Mouse (Mus musculus): ENCODE measurements around the gene Dnah17. TPM values are rescaled to one million over a fixed set of nuclear protein-coding genes. Genes with fewer than 3 reads are reported as not detected.

The Dnah17 gene
- polyA plus RNA-seq, 1 experiment, result 0.27 TPM

DNA sequence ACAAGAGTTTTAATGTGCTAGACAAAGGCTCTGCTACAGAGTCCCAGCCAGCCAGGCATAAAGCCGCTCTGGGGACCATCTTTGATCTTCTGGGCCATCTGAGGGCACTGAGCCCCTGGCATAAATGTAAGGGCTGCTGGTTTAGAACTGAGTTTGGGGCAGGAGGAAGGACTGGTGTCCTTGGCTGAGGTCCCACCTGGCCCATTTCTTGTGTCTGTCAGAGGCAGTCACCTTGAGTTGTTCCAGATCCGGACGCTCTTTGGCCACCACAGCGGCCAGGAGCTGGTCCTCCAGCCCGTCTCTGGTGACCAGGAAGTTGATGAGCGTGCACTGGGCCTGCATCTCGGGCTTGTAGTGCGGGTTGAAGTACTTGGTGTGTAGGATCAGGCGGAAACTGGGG lies 87.6 kb downstream of the Dnah17 start:
- WGBS, result 86% methylated on average over 9 of the region's 9 CpGs
- no peak for DNase-seq (ENCODE audit: low read depth, low spot score)

- DNase-seq (ENCODE audit: low read depth, low spot score), result no peak
- WGBS, result 22% methylated on average over 9 of the region's 9 CpGs
These were observed 95.4 kb downstream of the Dnah17 start for GRCm38 (mm10) chr11:118035068-118035467.

GRCm38 (mm10) chr11:118034395-118034794 lies 96.0 kb downstream of the Dnah17 start:
- WGBS, result 24% methylated on average over 13 of the region's 13 CpGs

DNA sequence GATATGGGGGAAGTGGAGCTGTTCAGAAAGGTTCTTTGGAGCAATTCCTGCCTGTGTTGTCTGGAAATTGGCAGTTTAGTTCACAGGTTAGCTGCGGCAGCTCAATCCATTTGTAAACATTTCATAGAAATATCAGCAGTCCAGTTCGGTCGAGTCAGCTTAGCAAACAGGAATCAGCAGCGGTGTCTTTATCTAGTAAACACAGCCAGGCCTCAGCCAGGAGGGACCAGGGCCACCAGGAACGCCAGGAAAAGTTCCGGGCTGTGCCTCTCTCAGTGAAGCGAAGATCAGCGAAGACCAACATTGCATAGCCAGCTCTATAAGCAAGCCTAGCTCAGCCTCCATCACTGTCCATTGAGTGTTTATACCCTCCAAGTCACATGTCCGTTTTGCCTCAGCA lies 99.3 kb downstream of the Dnah17 start:
- WGBS, result 81% methylated on average over 9 of the region's 9 CpGs
- DNase-seq (ENCODE audit: low read depth, low spot score), result no peak

More at GRCm38 (mm10) chr11:118034395-118034794, 96.0 kb downstream of the Dnah17 start:
- no peak for DNase-seq (ENCODE audit: low read depth, low spot score)

GRCm38 (mm10) chr11:118029170-118029569 lies 101.3 kb downstream of the Dnah17 start:
- DNase-seq (ENCODE audit: low read depth, low spot score), result no peak
- 95% methylated on average over 6 of the region's 6 CpGs for WGBS

DNA sequence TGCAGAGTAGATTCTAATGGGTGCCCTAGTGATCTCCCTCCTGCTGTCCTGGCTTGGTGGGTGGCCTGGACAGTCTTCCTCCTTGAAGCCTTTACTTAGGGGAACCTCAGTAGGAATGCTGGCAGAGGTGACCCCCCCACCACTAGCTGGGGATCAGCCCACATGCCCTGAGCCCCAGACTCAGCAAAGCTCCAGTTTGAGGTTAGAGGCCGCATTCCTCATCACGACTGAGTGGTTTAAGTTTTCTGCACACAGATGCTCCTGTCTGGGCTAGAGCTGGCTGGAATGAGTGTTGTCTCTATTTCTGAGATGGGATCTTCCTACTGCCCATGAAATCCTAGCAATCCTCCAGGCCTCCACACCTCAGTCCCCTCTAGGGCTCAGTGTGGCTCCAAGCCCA lies 106.3 kb downstream of the Dnah17 start:
- WGBS, result 83% methylated on average over 2 of the region's 2 CpGs
- no peak for DNase-seq (ENCODE audit: low read depth, low spot score)

GRCm38 (mm10) chr11:118023475-118023874 lies 107.0 kb downstream of the Dnah17 start:
- no peak for DNase-seq (ENCODE audit: low read depth, low spot score)

GRCm38 (mm10) chr11:118021806-118022205 lies 108.6 kb downstream of the Dnah17 start:
- no peak for DNase-seq (ENCODE audit: low read depth, low spot score)
- WGBS, result 70% methylated on average over 1 of the region's 1 CpGs

More at GRCm38 (mm10) chr11:118023475-118023874, 107.0 kb downstream of the Dnah17 start:
- WGBS, result 89% methylated on average over 7 of the region's 7 CpGs

DNA sequence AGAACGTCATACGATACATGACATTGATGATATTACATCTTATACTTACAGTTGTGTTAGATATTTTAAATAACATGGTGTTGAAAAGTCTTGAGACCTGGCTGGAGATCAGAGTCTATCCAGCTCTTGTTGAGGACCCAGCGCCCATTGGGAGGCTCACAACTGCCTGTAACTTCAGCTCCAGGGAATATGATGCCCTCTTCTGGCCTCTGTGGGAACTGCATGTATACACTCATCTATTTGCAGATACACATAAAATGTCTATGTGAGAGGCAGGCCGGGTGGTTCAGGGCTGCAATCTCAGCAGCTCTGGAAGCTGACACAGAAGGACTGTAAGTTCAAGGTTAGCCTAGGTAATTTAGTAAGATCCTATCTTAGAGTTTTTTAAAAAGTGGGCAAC lies 112.1 kb downstream of the Dnah17 start:
- WGBS, result 96% methylated on average over 4 of the region's 4 CpGs
- DNase-seq (ENCODE audit: low read depth, low spot score), result no peak

DNA sequence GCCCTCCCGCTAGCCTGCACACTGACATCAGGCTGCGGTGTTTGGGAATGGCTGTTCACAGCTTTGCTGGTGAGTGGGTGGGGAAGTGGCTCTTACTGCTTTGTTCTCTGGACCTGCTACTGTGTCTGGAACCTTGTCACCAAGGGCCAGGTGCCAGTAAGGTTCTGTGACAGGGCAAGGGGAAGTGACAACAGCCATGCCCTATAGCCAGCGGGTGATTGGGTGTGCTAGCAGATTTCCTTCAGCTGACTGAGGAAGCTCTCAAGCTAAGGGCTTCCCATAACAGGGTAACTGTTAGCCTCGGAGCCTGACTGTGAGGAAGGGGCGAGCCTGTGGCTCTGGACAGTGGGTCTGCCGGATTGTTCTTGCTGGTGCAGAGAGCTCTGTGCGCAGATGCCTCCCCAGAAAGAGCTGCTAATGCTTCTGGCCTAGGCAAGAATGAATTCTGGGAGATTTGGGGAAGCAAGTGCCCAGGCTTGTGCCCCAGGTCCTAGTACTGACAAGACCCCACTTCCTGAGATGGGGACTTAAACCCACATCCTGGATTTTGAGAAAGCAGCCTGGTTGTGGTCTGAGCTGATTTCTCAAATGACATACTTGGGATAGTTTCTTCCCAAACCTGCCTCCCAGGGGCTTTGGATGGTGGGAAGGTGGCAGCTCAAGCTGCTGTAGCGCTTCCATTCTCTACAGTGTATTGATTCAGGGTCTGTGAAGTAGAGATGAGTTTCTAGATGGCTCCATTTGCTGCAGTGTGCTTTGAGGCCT lies 114.9 kb downstream of the Dnah17 start:
- WGBS, result 85% methylated on average over 8 of the region's 8 CpGs
- DNase-seq (ENCODE audit: low read depth, low spot score), result no peak

- no peak for DNase-seq (ENCODE audit: low read depth, low spot score)
- 71% methylated on average over 12 of the region's 12 CpGs for WGBS
These were observed 115.9 kb downstream of the Dnah17 start for GRCm38 (mm10) chr11:118014391-118014995.

GRCm38 (mm10) chr11:118013339-118013738 lies 117.1 kb downstream of the Dnah17 start:
- WGBS, result 59% methylated on average over 2 of the region's 2 CpGs
- no peak for DNase-seq (ENCODE audit: low read depth, low spot score)

DNA sequence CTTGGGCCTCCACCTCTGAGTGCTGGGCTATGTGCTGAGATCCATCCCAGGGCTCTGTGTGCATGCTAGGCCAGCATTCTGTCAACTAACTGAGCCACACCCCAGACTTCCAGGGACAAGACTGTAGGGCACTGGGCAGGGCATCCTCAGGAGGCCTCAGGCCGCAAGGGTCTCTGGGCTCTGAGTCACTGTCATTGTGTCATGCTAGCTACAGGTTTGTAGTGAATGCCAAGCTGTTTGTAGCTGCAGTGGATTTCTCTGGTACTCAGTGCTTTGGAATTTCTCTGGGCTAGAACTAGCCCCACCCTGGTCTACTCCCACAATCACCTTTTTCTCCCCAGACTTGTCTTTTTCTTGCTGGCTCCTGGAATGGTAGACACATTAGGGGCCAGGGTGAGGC lies 117.8 kb downstream of the Dnah17 start:
- DNase-seq (ENCODE audit: low read depth, low spot score), result no peak

GRCm38 (mm10) chr11:118009865-118010571 lies 120.4 kb downstream of the Dnah17 start:
- no peak for DNase-seq (ENCODE audit: low read depth, low spot score)
- 28% methylated on average over 4 of the region's 4 CpGs for WGBS

More for the DNA sequence above, 117.8 kb downstream of the Dnah17 start:
- WGBS, result 44% methylated on average over 1 of the region's 1 CpGs

- WGBS, result 83% methylated on average over 8 of the region's 8 CpGs
These were observed 121.6 kb downstream of the Dnah17 start for GRCm38 (mm10) chr11:118008843-118009242.

GRCm38 (mm10) chr11:118008144-118008805 lies 122.2 kb downstream of the Dnah17 start:
- 58% methylated on average over 5 of the region's 5 CpGs for WGBS
- DNase-seq (ENCODE audit: low read depth, low spot score), result no peak

More at GRCm38 (mm10) chr11:118008843-118009242, 121.6 kb downstream of the Dnah17 start:
- no peak for DNase-seq (ENCODE audit: low read depth, low spot score)

GRCm38 (mm10) chr11:118007460-118008143 lies 122.8 kb downstream of the Dnah17 start:
- DNase-seq (ENCODE audit: low read depth, low spot score), result no peak
- 36% methylated on average over 8 of the region's 8 CpGs for WGBS

DNA sequence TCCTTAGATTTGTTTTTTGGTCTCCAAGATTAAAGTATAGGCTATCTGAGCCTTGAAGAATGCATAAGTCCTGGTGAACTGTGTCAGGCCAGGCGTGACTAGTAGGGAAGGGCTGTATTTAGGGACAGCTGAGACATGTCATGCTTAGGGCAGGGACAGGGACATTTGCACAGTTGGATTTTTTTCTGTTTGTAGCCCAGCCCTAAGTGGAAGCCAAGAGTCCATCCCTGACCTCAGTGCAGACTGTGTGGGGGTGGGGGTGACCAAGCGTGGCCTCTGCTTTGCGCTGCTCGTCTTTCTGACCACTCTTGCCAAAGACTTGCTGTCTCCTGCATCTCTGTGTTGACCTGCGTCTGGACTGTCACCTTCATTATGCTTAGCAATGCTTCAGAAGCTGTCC lies 126.2 kb downstream of the Dnah17 start:
- WGBS, result 82% methylated on average over 5 of the region's 5 CpGs
- DNase-seq (ENCODE audit: low read depth, low spot score), result no peak

DNA sequence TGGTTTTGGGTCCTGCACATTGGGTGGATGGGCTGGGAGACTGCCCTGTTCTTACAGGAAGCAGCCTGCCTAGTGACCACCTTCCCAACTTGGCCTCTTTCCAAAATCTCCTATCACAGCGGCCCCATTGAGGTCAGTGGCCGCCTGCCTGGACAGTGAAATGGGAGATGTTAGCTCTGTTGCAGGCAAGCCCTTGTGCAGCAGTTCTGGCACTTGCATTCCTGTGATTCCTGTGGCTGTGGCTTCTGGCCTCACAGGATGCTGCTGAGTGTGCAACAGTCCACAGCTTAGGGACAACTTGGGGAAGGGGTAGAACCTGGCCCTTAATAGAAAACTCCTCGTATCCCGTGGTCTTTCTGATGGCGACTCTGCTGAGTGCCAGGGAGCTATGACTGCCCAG lies 126.7 kb downstream of the Dnah17 start:
- no peak for DNase-seq (ENCODE audit: low read depth, low spot score)
- WGBS, result 73% methylated on average over 5 of the region's 5 CpGs
